Mouse (Mus musculus): Measurements from ENCODE around the gene Ripply3. TPM values are rescaled to one million over a fixed set of nuclear protein-coding genes. Genes with fewer than 3 reads are reported as not detected.
"Not testable (repeated sequence)": the region's sequence is repeated elsewhere in the genome, so short reads cannot be mapped to it uniquely, and the experiment has no call there.

The Ripply3 gene
- total RNA-seq, 2 experiments from 2014 or later, result 0.67 TPM; not detected in 1

- peak; percentile 71 for ATAC-seq (replicated peaks; ENCODE audit: poor library complexity)
Observed at GRCm38 (mm10) chr16:94313229-94314030, 14.8 kb upstream of the Ripply3 start, which contains the start of gene Hlcs. TSS of gene Hlcs (minus strand) at chr16:94313571.

GRCm38 (mm10) chr16:94314626-94315025, 13.6 kb upstream of the Ripply3 start:
- ATAC-seq (replicated peaks; ENCODE audit: poor library complexity), result no peak

- ATAC-seq (replicated peaks; ENCODE audit: poor library complexity), result no peak
Observed at GRCm38 (mm10) chr16:94315215-94315614, 13.0 kb upstream of the Ripply3 start.

- 0 out of 2 replicates have a peak, but pooled peaks have one; percentile 12 for ATAC-seq (replicated peaks; ENCODE audit: poor library complexity)
Observed at GRCm38 (mm10) chr16:94317752-94318151, 10.5 kb upstream of the Ripply3 start.

- ATAC-seq (replicated peaks; ENCODE audit: poor library complexity), result no peak
Observed at GRCm38 (mm10) chr16:94320223-94320622, 8.0 kb upstream of the Ripply3 start.

GRCm38 (mm10) chr16:94323681-94324080, 4.5 kb upstream of the Ripply3 start:
- ATAC-seq (replicated peaks; ENCODE audit: poor library complexity), result no peak

GRCm38 (mm10) chr16:94326008-94326407, 2.2 kb upstream of the Ripply3 start:
- ATAC-seq (replicated peaks; ENCODE audit: poor library complexity), result peak; percentile 52

GRCm38 (mm10) chr16:94328881-94329867, 954 bp downstream of the Ripply3 start:
- ATAC-seq (replicated peaks; ENCODE audit: poor library complexity), result no peak

GRCm38 (mm10) chr16:94330429-94330828, 2.2 kb downstream of the Ripply3 start:
- no peak for ATAC-seq (replicated peaks; ENCODE audit: poor library complexity)

GRCm38 (mm10) chr16:94331233-94331885, 3.1 kb downstream of the Ripply3 start:
- ATAC-seq (replicated peaks; ENCODE audit: poor library complexity), result 0 out of 2 replicates have a peak, but pooled peaks have one; percentile 2

GRCm38 (mm10) chr16:94331886-94332252, 3.6 kb downstream of the Ripply3 start:
- ATAC-seq (replicated peaks; ENCODE audit: poor library complexity), result peak; percentile 83

- ATAC-seq (replicated peaks; ENCODE audit: poor library complexity), result no peak
Observed at GRCm38 (mm10) chr16:94335656-94336055, 7.4 kb downstream of the Ripply3 start.

GRCm38 (mm10) chr16:94339164-94340160, 11.2 kb downstream of the Ripply3 start:
- ATAC-seq (replicated peaks; ENCODE audit: poor library complexity), result not testable (repeated sequence)

GRCm38 (mm10) chr16:94345733-94346132, 17.5 kb downstream of the Ripply3 start:
- no peak for ATAC-seq (replicated peaks; ENCODE audit: poor library complexity)

- ATAC-seq (replicated peaks; ENCODE audit: poor library complexity), result peak; percentile 64
Observed at GRCm38 (mm10) chr16:94347080-94347731, 19.0 kb downstream of the Ripply3 start.

GRCm38 (mm10) chr16:94348779-94349178, 20.6 kb downstream of the Ripply3 start:
- ATAC-seq (replicated peaks; ENCODE audit: poor library complexity), result no peak

GRCm38 (mm10) chr16:94349588-94350286, 21.5 kb downstream of the Ripply3 start:
- peak; percentile 39 for ATAC-seq (replicated peaks; ENCODE audit: poor library complexity)

- ATAC-seq (replicated peaks; ENCODE audit: poor library complexity), result no peak
Observed at GRCm38 (mm10) chr16:94350287-94350677, 22.1 kb downstream of the Ripply3 start.

Data from megakaryocyte progenitor cell, adult 5-6 weeks (primary cell).